Mouse (Mus musculus) intestine, embryonic 15.5 days (tissue): Measurements from ENCODE around the gene Nlgn3. TPM values are rescaled to one million over a fixed set of nuclear protein-coding genes. Genes with fewer than 3 reads are reported as not detected.
"Not testable (repeated sequence)": the region's sequence is repeated elsewhere in the genome, so short reads cannot be mapped to it uniquely, and the experiment has no call there.

Source experiments
- ATAC-seq: fragments of 200-750 bp; cut with Nextera tagmentation; 2 replicates; pipeline ENCODE4 v1.8.0; 2017; ENCODE audit warnings: moderate TSS enrichment, moderate library complexity
- H3K27ac ChIP-seq: fragments of 300-500 bp; sonication (generic); 2 replicates; pipeline ENCODE4 v1.5.1; 2015; ENCODE audit warnings: mild to moderate bottlenecking, inconsistent platforms
- H3K27me3 ChIP-seq: fragments of 300-500 bp; sonication (generic); replicated peaks from 2 replicates; pipeline ENCODE4 v1.6.1; 2015; ENCODE audit warnings: inconsistent platforms
- H3K36me3 ChIP-seq: fragments of 300-500 bp; sonication (generic); 2 replicates; pipeline ENCODE4 v1.6.1; 2015; ENCODE audit warnings: inconsistent platforms
- H3K4me1 ChIP-seq: fragments of 300-500 bp; sonication (generic); replicated peaks from 2 replicates; pipeline ENCODE4 v1.6.1; 2015; ENCODE audit warnings: inconsistent platforms
- H3K4me2 ChIP-seq: fragments of 300-500 bp; sonication (generic); replicated peaks from 2 replicates; pipeline ENCODE4 v1.6.1; 2015; ENCODE audit warnings: mild to moderate bottlenecking, inconsistent platforms
- H3K4me3 ChIP-seq: fragments of 300-500 bp; sonication (generic); replicated peaks from 2 replicates; pipeline ENCODE4 v1.5.1; 2015; ENCODE audit warnings: inconsistent platforms
- H3K9ac ChIP-seq: fragments of 300-500 bp; sonication (generic); 2 replicates; pipeline ENCODE4 v1.6.1; 2015; ENCODE audit warnings: inconsistent platforms
- H3K9me3 ChIP-seq: fragments of 300-500 bp; sonication (generic); 2 replicates; pipeline ENCODE4 v1.6.1; 2016; ENCODE audit warnings: inconsistent platforms
- WGBS: fragments of 180-500 bp; shearing (Covaris S2); methylation state at CpG from one replicate; pipeline ENCODE4 v1.1.7; 2015; 5-methylcytosine and 5-hydroxymethylcytosine counted together
- polyA plus RNA-seq: library from polyadenylated mRNA; unstranded; fragments of >200 nt; fragmentation: Nextera tagmentation; extraction: Ambion mirVana; gene quantifications from 2 replicates; pipeline ENCODE4 v1.2.1, GENCODE M21; 2015

Gene Nlgn3
- polyA plus RNA-seq, 1 experiment from 2014 or later, result 4.4 TPM

DNA sequence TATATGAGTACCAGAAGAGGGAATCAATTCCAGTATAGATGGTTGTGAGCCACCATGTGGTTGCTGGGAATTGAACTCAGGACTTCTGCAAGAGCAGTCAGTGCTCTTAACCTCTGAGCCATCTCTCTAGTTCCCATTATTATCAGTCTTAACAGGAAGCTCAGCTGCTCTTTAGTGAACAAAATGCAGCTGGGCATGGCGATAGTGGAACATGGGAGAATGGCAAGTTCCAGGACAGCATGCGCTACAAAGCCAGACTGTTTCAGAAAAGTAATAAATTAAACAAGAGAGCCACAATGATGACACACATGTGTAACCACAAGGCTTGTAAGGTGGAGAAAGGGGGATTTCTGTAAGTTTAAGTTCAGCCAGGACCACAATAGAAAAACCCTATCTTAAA is 46.5 kb downstream of the Nlgn3 start:
- Histone ChIP-seq H3K36me3 (no peaks in the 10 kb centered on the region), H3K27ac (no peak overlapping the region), H3K9ac (no peak overlapping the region), H3K4me1 (no peaks in the 10 kb centered on the region), H3K27me3 (no peaks in the 10 kb centered on the region), H3K9me3 (no peaks in the 10 kb centered on the region), H3K4me3 (no peak overlapping the region), H3K4me2 (no peak overlapping the region)
- 86% methylated on average over 2 of the region's 2 CpGs for WGBS
- ATAC-seq, result no peak

- Histone ChIP-seq H3K27me3 (no peaks in the 10 kb centered on the region), H3K27ac (no peak overlapping the region), H3K9me3 (no peaks in the 10 kb centered on the region), H3K36me3 (no peaks in the 10 kb centered on the region), H3K4me3 (no peak overlapping the region), H3K9ac (no peak overlapping the region), H3K4me1 (no peaks in the 10 kb centered on the region), H3K4me2 (no peak overlapping the region)
- 61% methylated on average over 4 of the region's 4 CpGs for WGBS
- no peak for ATAC-seq
These were observed 47.5 kb downstream of the Nlgn3 start for GRCm38 (mm10) chrX:101346475-101346874.

DNA sequence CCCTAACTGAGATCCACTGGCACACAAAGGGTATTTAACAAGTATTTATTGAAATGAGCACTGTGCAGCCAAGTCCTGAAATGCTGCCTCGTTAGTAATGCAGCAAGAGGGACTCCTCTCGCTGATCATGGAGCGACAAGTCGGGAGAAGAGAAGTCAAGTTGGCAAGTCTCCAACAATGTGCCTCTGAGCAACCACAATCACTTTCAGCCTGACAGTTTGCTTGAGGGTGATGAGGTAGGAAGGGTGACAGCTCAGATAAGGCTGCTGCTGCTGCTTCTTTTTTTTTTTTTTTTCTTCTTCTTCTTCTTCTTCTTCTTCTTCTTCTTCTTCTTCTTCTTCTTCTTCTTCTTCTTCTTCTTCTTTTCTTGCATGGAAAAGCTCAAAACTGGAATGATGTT is 52.2 kb downstream of the Nlgn3 start:
- 56% methylated on average over 4 of the region's 4 CpGs for WGBS
- H3K4me2 ChIP-seq, result no peak overlapping the region
- H3K36me3 ChIP-seq, result no peaks in the 10 kb centered on the region
- no peak overlapping the region for H3K27ac ChIP-seq
- no peaks in the 10 kb centered on the region for H3K27me3 ChIP-seq
- H3K9me3 ChIP-seq, result no peaks in the 10 kb centered on the region
- ATAC-seq, result no peak
- H3K4me3 ChIP-seq, result no peak overlapping the region
- H3K4me1 ChIP-seq, result no peaks in the 10 kb centered on the region
- H3K9ac ChIP-seq, result no peak overlapping the region

GRCm38 (mm10) chrX:101358902-101359301 is 59.9 kb downstream of the Nlgn3 start:
- not testable (repeated sequence) for H3K27me3 ChIP-seq, ATAC-seq, H3K9ac ChIP-seq, H3K4me3 ChIP-seq, H3K36me3 ChIP-seq, H3K9me3 ChIP-seq, H3K4me1 ChIP-seq, H3K27ac ChIP-seq, H3K4me2 ChIP-seq
- 75% methylated on average over 4 of the region's 4 CpGs for WGBS

- no peaks in the 10 kb centered on the region for H3K27me3 ChIP-seq
- H3K9ac ChIP-seq, result no peak overlapping the region
- no peak overlapping the region for H3K4me2 ChIP-seq
- no peaks in the 10 kb centered on the region for H3K9me3 ChIP-seq
- WGBS, result 44% methylated on average over 7 of the region's 7 CpGs
- H3K36me3 ChIP-seq, result no peaks in the 10 kb centered on the region
- no peak for ATAC-seq
- no peak overlapping the region for H3K27ac ChIP-seq
- no peak overlapping the region for H3K4me3 ChIP-seq
- no peaks in the 10 kb centered on the region for H3K4me1 ChIP-seq
These were observed 70.0 kb downstream of the Nlgn3 start for GRCm38 (mm10) chrX:101369001-101369400.

GRCm38 (mm10) chrX:101370573-101370972 is 71.6 kb downstream of the Nlgn3 start:
- ATAC-seq, result no peak
- Histone ChIP-seq H3K9ac (no peak overlapping the region), H3K4me1 (no peaks in the 10 kb centered on the region), H3K9me3 (no peaks in the 10 kb centered on the region), H3K27ac (no peak overlapping the region), H3K4me3 (no peak overlapping the region), H3K36me3 (no peaks in the 10 kb centered on the region), H3K27me3 (no peaks in the 10 kb centered on the region; the same call in 1 of the 2 replicates), H3K4me2 (no peak overlapping the region)
- 63% methylated on average over 3 of the region's 3 CpGs for WGBS

- no peak overlapping the region for H3K4me3 ChIP-seq
- ATAC-seq, result no peak
- WGBS, result 77% methylated on average over 5 of the region's 5 CpGs
- no peaks in the 10 kb centered on the region for H3K36me3 ChIP-seq
- no peaks in the 10 kb centered on the region for H3K9me3 ChIP-seq
- H3K27ac ChIP-seq, result no peak overlapping the region
- H3K27me3 ChIP-seq, result no peaks in the 10 kb centered on the region; the same call in 1 of the 2 replicates
- no peak overlapping the region for H3K4me2 ChIP-seq
- no peaks in the 10 kb centered on the region for H3K4me1 ChIP-seq
- H3K9ac ChIP-seq, result no peak overlapping the region
These were observed 74.0 kb downstream of the Nlgn3 start for GRCm38 (mm10) chrX:101372946-101373345.

Other genes starting within 250 kb of the Nlgn3 start
- 0.14 and 0.23 TPM in 2 replicates for gene Tex11, start 239.5 kb upstream of the Nlgn3 start, polyA plus RNA-seq
- 1.5 and 1.6 TPM in 2 replicates for gene Slc7a3, start 213.1 kb upstream of the Nlgn3 start, polyA plus RNA-seq
- 50.6 and 51.1 TPM in 2 replicates for gene Snx12, start 76.6 kb upstream of the Nlgn3 start, polyA plus RNA-seq
- 1.6 and 1.9 TPM in 2 replicates for gene Foxo4, start 44.6 kb upstream of the Nlgn3 start, polyA plus RNA-seq
- not detected in 2 replicates for gene Gm614, start 35.2 kb upstream of the Nlgn3 start, polyA plus RNA-seq
- 12.5 and 12.8 TPM in 2 replicates for gene Il2rg, start 30.9 kb upstream of the Nlgn3 start, polyA plus RNA-seq
- not detected in 2 replicates for gene Gm20489, start 30.1 kb upstream of the Nlgn3 start, polyA plus RNA-seq
- 22.8 and 25.3 TPM in 2 replicates for gene Med12, start 25.1 kb upstream of the Nlgn3 start, polyA plus RNA-seq
- 59.2 and 77.1 TPM in 2 replicates for gene Gjb1, start 77.2 kb downstream of the Nlgn3 start, polyA plus RNA-seq
- gene Zmym3, start 121.7 kb downstream of the Nlgn3 start, polyA plus RNA-seq, result 20.4 and 21.2 TPM in 2 replicates
- gene Nono, start 130.2 kb downstream of the Nlgn3 start, polyA plus RNA-seq, result 324 and 340 TPM in 2 replicates
- gene Itgb1bp2, start 149.9 kb downstream of the Nlgn3 start, polyA plus RNA-seq, result 0.73 and 1.6 TPM in 2 replicates
- 10.6 and 11.4 TPM in 2 replicates for gene Taf1, start 233.6 kb downstream of the Nlgn3 start, polyA plus RNA-seq